Mouse (Mus musculus): ENCODE measurements around the gene Aldh3b2.

Aldh3b2 gene

GRCm38 (mm10) chr19:3986334-3986733 is 14.2 kb downstream of the Aldh3b2 start, which contains the start of gene Acy3:
Acy3 (plus strand) TSS chr19:3986570.
- no peak for DNase-seq (ENCODE audit: low spot score in 2 of 2)

GRCm38 (mm10) chr19:3988066-3988465 is 15.9 kb downstream of the Aldh3b2 start:
- DNase-seq (ENCODE audit: low spot score in 2 of 2) = no peak

- DNase-seq (ENCODE audit: low spot score in 2 of 2) = no peak
Observed at GRCm38 (mm10) chr19:3988750-3989149, 16.6 kb downstream of the Aldh3b2 start.

- DNase-seq (ENCODE audit: low spot score in 2 of 2) = no peak
Observed at GRCm38 (mm10) chr19:3990804-3991203, 18.7 kb downstream of the Aldh3b2 start.

GRCm38 (mm10) chr19:3991562-3991961 is 19.4 kb downstream of the Aldh3b2 start:
- DNase-seq (ENCODE audit: low spot score in 2 of 2) = no peak

GRCm38 (mm10) chr19:3991966-3992365 is 19.8 kb downstream of the Aldh3b2 start:
- DNase-seq (ENCODE audit: low spot score in 2 of 2) = no peak

- DNase-seq (ENCODE audit: low spot score in 2 of 2) = no peak
Observed at GRCm38 (mm10) chr19:3992416-3992815, 20.3 kb downstream of the Aldh3b2 start, which contains the start of gene Tbx10. Tbx10 (plus strand) TSS chr19:3992752.

- DNase-seq (ENCODE audit: low spot score in 2 of 2) = no peak
Observed at GRCm38 (mm10) chr19:3994932-3995331, 22.8 kb downstream of the Aldh3b2 start.

- DNase-seq (ENCODE audit: low spot score in 2 of 2) = no peak
Observed at GRCm38 (mm10) chr19:3995505-3995904, 23.4 kb downstream of the Aldh3b2 start.

- DNase-seq (ENCODE audit: low spot score in 2 of 2) = no peak
Observed at GRCm38 (mm10) chr19:3996106-3996505, 24.0 kb downstream of the Aldh3b2 start.

- DNase-seq (ENCODE audit: low spot score in 2 of 2) = no peak
Observed at GRCm38 (mm10) chr19:3996747-3997146, 24.6 kb downstream of the Aldh3b2 start.

- no peak for DNase-seq (ENCODE audit: low spot score in 2 of 2)
Observed at GRCm38 (mm10) chr19:3997231-3997630, 25.1 kb downstream of the Aldh3b2 start.

GRCm38 (mm10) chr19:3998335-3998734 is 26.2 kb downstream of the Aldh3b2 start:
- no peak for DNase-seq (ENCODE audit: low spot score in 2 of 2)

GRCm38 (mm10) chr19:3999121-3999730 is 27.1 kb downstream of the Aldh3b2 start:
- DNase-seq (ENCODE audit: low spot score in 2 of 2) = no peak

GRCm38 (mm10) chr19:4000119-4000900 is 28.2 kb downstream of the Aldh3b2 start, which contains the start of the genes Nudt8 and Gm49405:
Nudt8 (plus strand) TSS chr19:4000580.
Gm49405 (plus strand) TSS chr19:4000626.
- peak; percentile 93 to 94 for DNase-seq (ENCODE audit: low spot score in 2 of 2)

GRCm38 (mm10) chr19:4000949-4001525 is 28.9 kb downstream of the Aldh3b2 start:
- DNase-seq (ENCODE audit: low spot score in 2 of 2) = no peak

- no peak for DNase-seq (ENCODE audit: low spot score in 2 of 2)
Observed at GRCm38 (mm10) chr19:4001752-4002151, 29.6 kb downstream of the Aldh3b2 start.

GRCm38 (mm10) chr19:4003112-4003511 is 31.0 kb downstream of the Aldh3b2 start, which contains the start of gene Doc2g:
Doc2g (plus strand) TSS chr19:4003313.
- no peak for DNase-seq (ENCODE audit: low spot score in 2 of 2)

GRCm38 (mm10) chr19:4003641-4004040 is 31.5 kb downstream of the Aldh3b2 start:
- DNase-seq (ENCODE audit: low spot score in 2 of 2) = no peak

GRCm38 (mm10) chr19:4004331-4004730 is 32.2 kb downstream of the Aldh3b2 start:
- no peak for DNase-seq (ENCODE audit: low spot score in 2 of 2)

- DNase-seq (ENCODE audit: low spot score in 2 of 2) = no peak
Observed at GRCm38 (mm10) chr19:4005091-4005490, 33.0 kb downstream of the Aldh3b2 start.

- DNase-seq (ENCODE audit: low spot score in 2 of 2) = no peak
Observed at GRCm38 (mm10) chr19:4005971-4006370, 33.8 kb downstream of the Aldh3b2 start.

GRCm38 (mm10) chr19:4011086-4011485 is 39.0 kb downstream of the Aldh3b2 start:
- DNase-seq (ENCODE audit: low spot score in 2 of 2) = no peak
